Mouse (Mus musculus) limb, embryonic 11.5 days (tissue): ENCODE results near the gene Mlc1. TPM values are rescaled to one million over a fixed set of nuclear protein-coding genes. Genes with fewer than 3 reads are reported as not detected.

Experiments used
- ATAC-seq: fragments of 200-750 bp; cut with Nextera tagmentation; 2 replicates; pipeline ENCODE4 v1.8.0; 2017; ENCODE audit warnings: low read depth; ENCODE audit not compliant: insufficient number of reproducible peaks, low FRiP score, low TSS enrichment
- DNase-seq: peaks from one replicate; pipeline ENCODE4 v3.0.0-alpha.2; 2015; ENCODE audit warnings: low spot score
- H3K27ac ChIP-seq: fragments of 300-500 bp; sonication (generic); replicated peaks from 2 replicates; pipeline ENCODE4 v1.5.1; 2014; ENCODE audit warnings: low read depth, mild to moderate bottlenecking, low read length
- H3K27me3 ChIP-seq: fragments of 300-500 bp; sonication (generic); 2 replicates; pipeline ENCODE4 v1.6.1; 2014; ENCODE audit warnings: mild to moderate bottlenecking, low read length, mixed read lengths; ENCODE audit not compliant: control insufficient read depth, insufficient read depth
- H3K36me3 ChIP-seq: fragments of 300-500 bp; sonication (generic); 2 replicates; pipeline ENCODE4 v1.6.1; 2014; ENCODE audit warnings: mild to moderate bottlenecking, low read length, moderate library complexity, mixed read lengths; ENCODE audit not compliant: control insufficient read depth, insufficient read depth
- H3K4me1 ChIP-seq: fragments of 300-500 bp; sonication (generic); 2 replicates; pipeline ENCODE4 v1.6.1; 2014; ENCODE audit warnings: low read length, mixed read lengths; ENCODE audit not compliant: control insufficient read depth, insufficient read depth
- H3K4me2 ChIP-seq: fragments of 300-500 bp; sonication (generic); 2 replicates; pipeline ENCODE4 v1.6.1; 2014; ENCODE audit warnings: low read depth, mild to moderate bottlenecking, moderate library complexity; ENCODE audit not compliant: severe bottlenecking
- H3K4me3 ChIP-seq: fragments of 300-500 bp; sonication (generic); 2 replicates; pipeline ENCODE4 v1.5.1; 2014; ENCODE audit warnings: low read depth, low read length
- H3K9ac ChIP-seq: fragments of 300-500 bp; sonication (generic); 2 replicates; pipeline ENCODE4 v1.6.1; 2014; ENCODE audit warnings: mild to moderate bottlenecking, low read length
- H3K9me3 ChIP-seq: fragments of 300-500 bp; sonication (generic); 2 replicates; pipeline ENCODE4 v1.6.1; 2016; ENCODE audit warnings: low read length; ENCODE audit not compliant: control insufficient read depth
- WGBS: fragments of 180-500 bp; shearing (Covaris S2); extraction: QIAGEN DNeasy Blood & Tissue Kit; methylation state at CpG from one replicate; pipeline ENCODE4 v1.1.7; 2014; 5-methylcytosine and 5-hydroxymethylcytosine counted together
- polyA plus RNA-seq: library from polyadenylated mRNA; unstranded; fragments of >200 nt; fragmentation: Nextera tagmentation; extraction: Ambion mirVana; gene quantifications from 2 replicates; pipeline ENCODE4 v1.2.1, GENCODE M21; 2014

The Mlc1 gene
- polyA plus RNA-seq, 1 experiment from 2014 or later: not detected

DNA sequence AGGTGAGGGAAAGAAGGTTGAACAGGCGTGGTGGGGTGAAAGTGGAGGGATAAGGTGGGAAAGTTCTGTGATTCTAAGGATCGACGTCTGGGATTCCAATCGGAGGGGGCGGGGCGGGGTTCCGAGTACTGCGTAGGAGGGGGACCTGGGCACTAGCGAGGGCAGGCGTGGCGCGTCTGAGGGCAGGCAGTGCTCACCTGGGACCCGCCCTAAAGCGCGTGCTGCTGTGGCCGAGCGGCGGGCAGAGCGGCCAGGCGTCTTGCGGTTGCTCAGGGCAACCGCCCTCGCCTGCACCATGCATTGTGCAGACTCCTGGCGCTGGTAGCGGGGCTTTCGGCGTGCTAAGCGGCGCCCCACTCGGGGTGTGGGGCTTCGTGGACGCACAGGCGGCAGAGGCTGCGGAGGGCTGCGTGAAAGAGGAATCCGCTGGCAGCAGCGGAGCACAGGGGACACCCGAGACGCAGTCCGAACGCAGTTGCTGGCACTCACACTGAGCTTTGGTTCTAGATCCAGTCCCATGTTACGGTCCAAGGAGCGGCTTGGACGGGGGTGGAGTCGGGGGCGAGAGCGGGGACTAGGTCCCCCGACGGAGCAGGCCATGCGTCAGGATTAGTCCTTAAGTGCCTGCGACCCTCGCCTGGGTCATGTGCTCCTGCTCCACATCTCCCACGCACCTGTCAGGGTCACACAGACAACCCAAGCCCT lies 24.3 kb downstream of the Mlc1 start, which contains the start of gene Ttll8:
Gene Ttll8, minus strand, starts transcription at position 51 of the 705 bp plus-strand sequence.
- Histone ChIP-seq H3K4me2 (peak within 1 kb of the TSS; percentile 74), H3K9ac (peak within 1 kb of the TSS; percentile 45; the same call in 1 of the 2 replicates), H3K27me3 (peaks cover 16% of the 10 kb centered on the region), H3K4me1 (peaks cover 4% of the 10 kb centered on the region; the same call in 1 of the 2 replicates), H3K4me3 (peak within 1 kb of the TSS; percentile 31), H3K27ac (no peak within 1 kb of the TSS), H3K9me3 (no peaks in the 10 kb centered on the region), H3K36me3 (no peaks in the 10 kb centered on the region)
- 3% methylated on average over 51 of the region's 53 CpGs for WGBS
- ATAC-seq (peak; percentile 84), DNase-seq (peak; percentile 43)

GRCm38 (mm10) chr15:88951246-88951645 lies 27.6 kb downstream of the Mlc1 start:
- H3K4me2 ChIP-seq: no peak overlapping the region
- no peaks in the 10 kb centered on the region for H3K9me3 ChIP-seq
- ATAC-seq: no peak
- H3K27ac ChIP-seq: no peak overlapping the region
- no peak overlapping the region for H3K9ac ChIP-seq
- H3K4me3 ChIP-seq: no peak overlapping the region
- H3K27me3 ChIP-seq: peaks cover 16% of the 10 kb centered on the region
- 81% methylated on average over 4 of the region's 4 CpGs for WGBS
- no peaks in the 10 kb centered on the region for H3K36me3 ChIP-seq
- peaks cover 4% of the 10 kb centered on the region; the same call in 1 of the 2 replicates for H3K4me1 ChIP-seq
- no peak for DNase-seq

- H3K9ac ChIP-seq: no peak overlapping the region
- ATAC-seq (no peak), DNase-seq (no peak)
- no peaks in the 10 kb centered on the region for H3K36me3 ChIP-seq
- no peak overlapping the region for H3K4me3 ChIP-seq
- no peaks in the 10 kb centered on the region for H3K9me3 ChIP-seq
- no peak overlapping the region for H3K27ac ChIP-seq
- no peak overlapping the region for H3K4me2 ChIP-seq
- no peaks in the 10 kb centered on the region for H3K27me3 ChIP-seq
- H3K4me1 ChIP-seq: no peaks in the 10 kb centered on the region
- 26% methylated on average over 6 of the region's 6 CpGs for WGBS
Observed at GRCm38 (mm10) chr15:88946851-88947250, 32.0 kb downstream of the Mlc1 start.

DNA sequence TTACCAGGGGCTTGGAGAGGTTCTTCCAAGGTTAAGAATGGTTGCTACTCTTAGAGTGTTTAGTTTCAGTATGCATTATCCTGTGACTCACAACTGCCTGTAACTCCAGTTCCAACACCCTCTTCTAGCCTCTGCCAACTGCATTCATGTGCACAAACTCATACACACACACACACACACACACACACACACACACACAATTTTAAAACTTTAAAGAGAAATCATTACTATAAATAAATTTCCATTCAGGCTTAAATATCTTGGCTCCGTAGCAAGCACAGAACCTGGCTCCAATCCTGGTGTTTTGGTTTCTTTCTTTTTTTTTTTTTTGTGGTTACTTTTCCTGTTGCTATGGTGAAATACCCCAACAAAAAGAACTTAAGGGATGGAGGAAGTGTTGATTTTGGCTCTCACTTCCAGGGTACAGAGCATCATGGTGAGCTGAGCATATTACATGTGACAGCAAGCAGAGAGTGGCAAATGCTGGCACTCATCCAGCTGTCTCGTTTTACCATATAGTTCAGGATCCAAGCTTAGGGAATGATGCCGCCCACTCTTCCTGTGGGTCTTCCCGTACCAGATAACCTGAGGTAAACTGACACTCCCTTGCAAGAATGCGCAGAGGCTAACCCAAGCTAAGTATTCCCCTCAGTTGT lies 34.8 kb downstream of the Mlc1 start:
- H3K27me3 ChIP-seq: no peaks in the 10 kb centered on the region
- H3K9me3 ChIP-seq: no peaks in the 10 kb centered on the region
- H3K4me1 ChIP-seq: no peaks in the 10 kb centered on the region
- WGBS: 83% methylated on average over 5 of the region's 5 CpGs
- DNase-seq: no peak
- ATAC-seq: no peak
- H3K9ac ChIP-seq: no peak overlapping the region
- no peak overlapping the region for H3K4me2 ChIP-seq
- H3K27ac ChIP-seq: no peak overlapping the region
- no peak overlapping the region for H3K4me3 ChIP-seq
- no peaks in the 10 kb centered on the region for H3K36me3 ChIP-seq

DNA sequence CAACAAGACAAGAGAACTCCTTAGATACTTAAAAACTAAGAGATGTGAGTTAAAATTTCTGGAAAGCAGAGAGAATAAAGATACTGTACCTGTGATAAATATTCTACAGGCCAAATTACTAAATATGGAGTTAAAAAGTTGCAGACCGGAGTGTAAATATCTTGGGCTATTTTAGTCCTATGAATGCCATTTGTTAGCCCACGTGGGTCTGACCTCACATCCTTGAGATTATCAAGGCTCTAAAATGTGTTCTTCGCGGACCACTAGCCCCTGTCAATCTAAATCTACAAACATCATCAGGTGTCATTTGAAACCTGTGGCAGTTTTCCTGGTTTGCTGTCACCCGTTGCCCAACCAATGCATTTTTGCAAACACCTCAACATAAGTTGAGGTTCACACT lies 36.0 kb downstream of the Mlc1 start:
- H3K4me3 ChIP-seq: no peak overlapping the region
- H3K27me3 ChIP-seq: no peaks in the 10 kb centered on the region
- no peaks in the 10 kb centered on the region for H3K36me3 ChIP-seq
- no peak overlapping the region for H3K4me2 ChIP-seq
- no peak overlapping the region for H3K9ac ChIP-seq
- H3K27ac ChIP-seq: no peak overlapping the region
- ATAC-seq (no peak), DNase-seq (no peak)
- no peaks in the 10 kb centered on the region for H3K9me3 ChIP-seq
- WGBS: 81% methylated on average over 5 of the region's 5 CpGs
- H3K4me1 ChIP-seq: no peaks in the 10 kb centered on the region

DNA sequence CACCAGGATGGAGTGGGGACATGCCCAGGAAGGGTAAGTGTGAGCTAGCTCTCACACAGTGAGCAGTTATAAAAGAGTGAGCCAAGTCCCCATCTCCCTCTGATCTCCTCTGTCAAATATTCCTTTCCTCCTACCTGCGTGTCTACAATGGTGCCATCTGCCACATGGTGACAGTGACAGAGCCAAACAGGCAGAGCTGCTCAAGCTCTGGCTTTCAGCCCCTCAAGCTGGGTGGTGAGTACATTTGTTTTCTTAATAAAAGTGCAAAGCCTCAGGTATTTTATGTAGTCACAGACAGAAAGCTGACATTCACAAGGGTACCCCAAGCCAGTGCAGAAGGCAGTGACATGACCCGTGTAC lies 41.5 kb downstream of the Mlc1 start:
- Histone ChIP-seq H3K4me3 (no peak overlapping the region), H3K4me2 (no peak overlapping the region), H3K4me1 (no peaks in the 10 kb centered on the region), H3K36me3 (no peaks in the 10 kb centered on the region), H3K9ac (no peak overlapping the region), H3K9me3 (no peaks in the 10 kb centered on the region), H3K27ac (no peak overlapping the region), H3K27me3 (no peaks in the 10 kb centered on the region)
- ATAC-seq (no peak), DNase-seq (no peak)
- WGBS: 74% methylated on average over 2 of the region's 2 CpGs

GRCm38 (mm10) chr15:88936619-88937290 lies 42.1 kb downstream of the Mlc1 start:
- no peak for DNase-seq
- Histone ChIP-seq H3K4me1 (no peaks in the 10 kb centered on the region), H3K9me3 (no peaks in the 10 kb centered on the region), H3K4me3 (no peak overlapping the region), H3K4me2 (no peak overlapping the region), H3K36me3 (no peaks in the 10 kb centered on the region), H3K27ac (no peak overlapping the region), H3K27me3 (no peaks in the 10 kb centered on the region), H3K9ac (no peak overlapping the region)
- ATAC-seq: no peak
- 70% methylated on average over 6 of the region's 6 CpGs for whole genome bisulfite sequencing

DNA sequence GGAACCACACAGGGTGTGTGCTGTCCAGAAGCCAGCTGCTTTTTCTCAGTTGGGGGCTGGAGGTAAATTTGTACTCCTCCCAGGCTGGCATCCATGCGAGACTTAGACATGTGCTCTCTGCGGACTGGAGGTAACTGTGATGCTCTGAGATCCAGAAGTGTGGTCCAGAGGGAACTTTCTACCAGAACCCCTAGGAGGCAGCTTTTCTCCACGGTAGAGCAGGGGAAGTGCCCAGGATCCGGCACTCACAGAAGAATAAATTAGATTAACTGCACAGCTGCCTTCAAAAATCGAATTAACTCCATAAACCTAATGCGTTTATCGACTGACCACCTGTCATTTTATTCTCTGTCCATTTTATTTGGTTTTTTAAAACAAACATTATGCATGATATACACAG lies 44.7 kb downstream of the Mlc1 start:
- no peaks in the 10 kb centered on the region for H3K27me3 ChIP-seq
- H3K4me2 ChIP-seq: no peak overlapping the region
- H3K4me3 ChIP-seq: no peak overlapping the region
- no peak overlapping the region for H3K9ac ChIP-seq
- ATAC-seq (no peak), DNase-seq (no peak)
- no peak overlapping the region for H3K27ac ChIP-seq
- H3K9me3 ChIP-seq: no peaks in the 10 kb centered on the region
- H3K4me1 ChIP-seq: no peaks in the 10 kb centered on the region
- 69% methylated on average over 7 of the region's 7 CpGs for WGBS
- no peaks in the 10 kb centered on the region for H3K36me3 ChIP-seq
